Mouse (Mus musculus): ENCODE measurements around the gene Dennd5b. TPM values are rescaled to one million over a fixed set of nuclear protein-coding genes. Genes with fewer than 3 reads are reported as not detected.

The Dennd5b gene
- polyA plus RNA-seq, 1 experiment, result 9.1 TPM

DNA sequence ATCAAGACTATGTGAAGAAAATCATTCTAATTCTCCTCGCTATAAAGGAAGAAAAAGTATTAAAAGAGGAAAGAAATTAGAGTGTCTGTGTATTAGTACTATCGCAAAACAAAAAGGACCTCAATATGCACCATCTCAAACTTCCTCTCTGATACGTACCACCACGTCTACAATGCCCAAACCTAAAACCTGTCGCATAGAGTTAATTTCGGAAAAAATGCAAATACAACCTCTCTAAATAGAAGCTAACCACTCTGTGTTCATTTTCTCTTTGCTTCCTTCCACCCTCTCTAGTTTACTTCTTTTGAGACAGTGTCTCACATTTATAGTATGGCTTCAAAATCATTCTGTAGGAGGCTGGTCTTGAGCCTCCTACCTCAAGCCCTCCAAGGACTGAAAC is 9.1 kb downstream of the Dennd5b start:
- Histone ChIP-seq H3K27ac (ENCODE audit: control insufficient read depth, insufficient read depth, low read depth, low read length) (no peak overlapping the region), H3K27me3 (ENCODE audit: control insufficient read depth, insufficient read depth, low read length) (no peaks in the 10 kb centered on the region), H3K36me3 (ENCODE audit: control insufficient read depth, insufficient read depth, low read length) (no peaks in the 10 kb centered on the region), H3K4me3 (ENCODE audit: control insufficient read depth, low read depth, low read length) (no peak overlapping the region), H3K4me1 (ENCODE audit: control insufficient read depth, insufficient read depth, low read length) (no peaks in the 10 kb centered on the region)
- TF ChIP-seq CTCF (IDR thresholded peaks at IDR 0.05; ENCODE audit: control insufficient read depth, insufficient read depth, insufficient replicate concordance, low read depth, low read length), result no peak

DNA sequence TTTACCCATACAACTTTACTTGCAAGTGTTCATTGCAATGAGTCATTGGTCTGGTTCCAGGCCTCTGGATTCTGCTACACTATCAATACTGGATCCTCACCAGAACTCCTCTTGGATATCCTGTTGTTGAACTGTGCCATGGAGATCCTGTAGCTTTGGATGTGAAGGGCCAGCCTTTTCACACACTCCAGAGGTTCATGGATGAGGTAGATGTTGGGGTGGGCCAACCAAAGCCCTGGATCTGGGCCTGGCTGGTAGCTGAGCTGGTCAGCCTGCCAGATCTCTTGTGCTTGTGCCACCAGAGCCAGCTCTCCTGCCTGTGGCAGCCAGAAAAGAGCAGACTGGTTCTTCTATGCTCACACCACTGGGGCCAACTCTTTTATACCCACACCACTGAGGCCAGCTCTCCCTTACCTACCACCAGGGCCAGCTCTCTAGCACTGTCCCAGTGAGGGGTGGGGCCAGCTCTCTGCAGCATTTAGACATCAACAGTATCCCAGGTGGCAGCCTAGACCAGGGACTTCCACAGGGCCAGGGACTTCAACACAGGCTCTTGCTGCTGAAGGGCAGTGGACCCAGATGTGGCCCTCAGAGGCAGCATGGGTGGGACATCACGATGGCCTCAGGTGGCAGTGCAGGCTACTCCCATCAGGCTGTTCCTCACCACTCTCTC is 24.2 kb downstream of the Dennd5b start:
- Histone ChIP-seq H3K27me3 (ENCODE audit: control insufficient read depth, insufficient read depth, low read length) (no peaks in the 10 kb centered on the region), H3K27ac (ENCODE audit: control insufficient read depth, insufficient read depth, low read depth, low read length) (no peak overlapping the region), H3K36me3 (ENCODE audit: control insufficient read depth, insufficient read depth, low read length) (no peaks in the 10 kb centered on the region), H3K4me1 (ENCODE audit: control insufficient read depth, insufficient read depth, low read length) (no peaks in the 10 kb centered on the region), H3K4me3 (ENCODE audit: control insufficient read depth, low read depth, low read length) (no peak overlapping the region)
- TF ChIP-seq CTCF (IDR thresholded peaks at IDR 0.05; ENCODE audit: control insufficient read depth, insufficient read depth, insufficient replicate concordance, low read depth, low read length) (no peak), POLR2A (IDR thresholded peaks at IDR 0.05; ENCODE audit: control insufficient read depth, low read depth, low read length) (no peak)

DNA sequence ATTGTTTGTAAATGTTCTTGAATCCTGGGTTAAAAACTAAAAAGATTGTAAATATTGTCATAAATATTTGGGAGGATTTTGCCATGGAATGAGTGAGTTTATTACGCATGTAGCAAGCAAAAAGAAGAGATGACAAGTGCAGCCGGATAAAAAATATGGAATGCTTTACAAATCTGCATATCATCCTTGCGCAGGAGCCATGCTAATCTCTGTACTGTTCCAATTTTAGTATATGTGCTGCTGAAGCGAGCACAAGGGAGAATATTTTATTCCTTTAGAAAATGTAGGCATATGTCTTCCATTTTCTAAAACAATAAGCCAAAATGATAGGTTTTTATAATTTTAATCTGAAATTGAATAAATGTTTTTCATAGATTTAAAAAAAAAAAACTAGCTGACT is 27.6 kb downstream of the Dennd5b start:
- H3K4me3 ChIP-seq (ENCODE audit: control insufficient read depth, low read depth, low read length), result no peak overlapping the region

DNA sequence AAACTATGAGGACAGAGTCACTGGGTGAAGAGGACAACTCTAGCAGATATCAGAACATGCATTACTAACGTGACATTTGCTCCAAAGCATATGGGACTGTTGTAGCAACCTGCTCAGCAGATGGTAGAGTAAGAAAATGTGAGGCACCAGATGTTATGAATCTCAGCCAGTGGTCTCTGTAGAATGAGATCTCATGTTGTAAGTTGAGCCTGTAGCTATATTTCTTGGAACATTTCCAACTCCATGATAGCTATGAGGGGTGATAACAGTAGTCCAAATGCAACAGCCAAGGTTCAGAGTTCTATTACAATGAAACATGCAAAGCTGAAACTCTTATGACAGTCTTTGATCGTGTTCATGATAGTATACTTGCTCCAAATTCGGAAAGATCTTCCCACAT is 28.6 kb downstream of the Dennd5b start:
- Histone ChIP-seq H3K4me3 (ENCODE audit: control insufficient read depth, low read depth, low read length) (no peak overlapping the region), H3K4me1 (ENCODE audit: control insufficient read depth, insufficient read depth, low read length) (no peaks in the 10 kb centered on the region), H3K27ac (ENCODE audit: control insufficient read depth, insufficient read depth, low read depth, low read length) (no peak overlapping the region), H3K27me3 (ENCODE audit: control insufficient read depth, insufficient read depth, low read length) (no peaks in the 10 kb centered on the region), H3K36me3 (ENCODE audit: control insufficient read depth, insufficient read depth, low read length) (no peaks in the 10 kb centered on the region; the same call in 1 of the 2 replicates)
- no peak for TF ChIP-seq CTCF (IDR thresholded peaks at IDR 0.05; ENCODE audit: control insufficient read depth, insufficient read depth, insufficient replicate concordance, low read depth, low read length)
- no peak for TF ChIP-seq POLR2A (IDR thresholded peaks at IDR 0.05; ENCODE audit: control insufficient read depth, low read depth, low read length)

More for the DNA sequence above, 27.6 kb downstream of the Dennd5b start:
- TF ChIP-seq CTCF (IDR thresholded peaks at IDR 0.05; ENCODE audit: control insufficient read depth, insufficient read depth, insufficient replicate concordance, low read depth, low read length), result no peak
- TF ChIP-seq POLR2A (IDR thresholded peaks at IDR 0.05; ENCODE audit: control insufficient read depth, low read depth, low read length), result no peak
- no peaks in the 10 kb centered on the region for H3K27me3 ChIP-seq (ENCODE audit: control insufficient read depth, insufficient read depth, low read length)
- H3K36me3 ChIP-seq (ENCODE audit: control insufficient read depth, insufficient read depth, low read length), result no peaks in the 10 kb centered on the region
- no peak overlapping the region for H3K27ac ChIP-seq (ENCODE audit: control insufficient read depth, insufficient read depth, low read depth, low read length)
- no peaks in the 10 kb centered on the region for H3K4me1 ChIP-seq (ENCODE audit: control insufficient read depth, insufficient read depth, low read length)

DNA sequence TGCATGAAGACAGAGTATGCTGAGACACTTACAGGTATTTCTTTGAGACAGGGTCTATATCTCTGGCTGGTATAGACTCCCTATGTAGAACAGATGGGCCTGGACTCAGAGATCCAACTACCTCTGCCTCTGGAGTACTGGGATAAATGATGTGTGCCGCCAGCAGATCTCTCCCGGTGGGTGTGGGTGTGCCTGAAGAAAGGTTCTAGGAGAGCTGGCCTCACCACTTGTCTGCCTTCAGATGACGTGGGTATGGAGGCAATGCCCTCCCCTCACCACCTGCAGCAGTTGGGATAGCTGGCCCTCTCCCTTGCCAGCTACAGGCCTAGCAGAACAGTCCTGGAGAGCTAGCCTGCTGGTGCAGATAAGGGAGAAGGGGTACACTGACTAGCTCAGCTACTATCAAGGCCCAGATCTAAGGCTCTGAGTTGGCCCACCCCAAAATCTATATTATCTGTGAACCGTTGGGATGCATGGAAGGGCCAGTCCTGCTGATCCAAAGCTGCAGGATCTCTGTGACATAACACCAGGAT is 30.8 kb downstream of the Dennd5b start:
- H3K4me1 ChIP-seq (ENCODE audit: control insufficient read depth, insufficient read depth, low read length), result no peaks in the 10 kb centered on the region
- H3K36me3 ChIP-seq (ENCODE audit: control insufficient read depth, insufficient read depth, low read length), result no peaks in the 10 kb centered on the region; the same call in 1 of the 2 replicates
- H3K27ac ChIP-seq (ENCODE audit: control insufficient read depth, insufficient read depth, low read depth, low read length), result no peak overlapping the region
- H3K4me3 ChIP-seq (ENCODE audit: control insufficient read depth, low read depth, low read length), result no peak overlapping the region
- no peaks in the 10 kb centered on the region for H3K27me3 ChIP-seq (ENCODE audit: control insufficient read depth, insufficient read depth, low read length)
- no peak for TF ChIP-seq POLR2A (IDR thresholded peaks at IDR 0.05; ENCODE audit: control insufficient read depth, low read depth, low read length)
- no peak for TF ChIP-seq CTCF (IDR thresholded peaks at IDR 0.05; ENCODE audit: control insufficient read depth, insufficient read depth, insufficient replicate concordance, low read depth, low read length)

DNA sequence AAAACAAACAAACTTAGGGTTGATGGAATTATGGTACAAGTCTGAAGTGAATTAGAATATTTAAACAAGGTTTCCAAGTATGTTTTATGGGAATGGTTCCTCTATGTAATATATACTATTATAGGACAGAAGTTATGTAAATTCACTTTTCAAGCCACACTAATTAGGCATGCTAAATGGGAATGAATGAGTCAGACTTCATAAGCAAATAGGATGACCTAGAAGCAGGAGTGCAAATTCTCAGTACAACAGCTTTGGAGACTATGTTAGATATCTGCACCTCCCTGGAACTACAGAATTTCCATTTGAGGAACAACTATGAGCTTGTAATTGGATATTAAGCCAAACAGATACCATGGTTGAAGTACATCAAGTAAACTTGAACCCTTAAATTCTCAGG is 38.1 kb downstream of the Dennd5b start:
- Histone ChIP-seq H3K36me3 (ENCODE audit: control insufficient read depth, insufficient read depth, low read length) (no peaks in the 10 kb centered on the region; the same call in 1 of the 2 replicates), H3K27me3 (ENCODE audit: control insufficient read depth, insufficient read depth, low read length) (no peaks in the 10 kb centered on the region), H3K4me3 (ENCODE audit: control insufficient read depth, low read depth, low read length) (no peak overlapping the region), H3K27ac (ENCODE audit: control insufficient read depth, insufficient read depth, low read depth, low read length) (no peak overlapping the region), H3K4me1 (ENCODE audit: control insufficient read depth, insufficient read depth, low read length) (no peaks in the 10 kb centered on the region)
- TF ChIP-seq POLR2A (IDR thresholded peaks at IDR 0.05; ENCODE audit: control insufficient read depth, low read depth, low read length) (no peak), CTCF (IDR thresholded peaks at IDR 0.05; ENCODE audit: control insufficient read depth, insufficient read depth, insufficient replicate concordance, low read depth, low read length) (no peak)

DNA sequence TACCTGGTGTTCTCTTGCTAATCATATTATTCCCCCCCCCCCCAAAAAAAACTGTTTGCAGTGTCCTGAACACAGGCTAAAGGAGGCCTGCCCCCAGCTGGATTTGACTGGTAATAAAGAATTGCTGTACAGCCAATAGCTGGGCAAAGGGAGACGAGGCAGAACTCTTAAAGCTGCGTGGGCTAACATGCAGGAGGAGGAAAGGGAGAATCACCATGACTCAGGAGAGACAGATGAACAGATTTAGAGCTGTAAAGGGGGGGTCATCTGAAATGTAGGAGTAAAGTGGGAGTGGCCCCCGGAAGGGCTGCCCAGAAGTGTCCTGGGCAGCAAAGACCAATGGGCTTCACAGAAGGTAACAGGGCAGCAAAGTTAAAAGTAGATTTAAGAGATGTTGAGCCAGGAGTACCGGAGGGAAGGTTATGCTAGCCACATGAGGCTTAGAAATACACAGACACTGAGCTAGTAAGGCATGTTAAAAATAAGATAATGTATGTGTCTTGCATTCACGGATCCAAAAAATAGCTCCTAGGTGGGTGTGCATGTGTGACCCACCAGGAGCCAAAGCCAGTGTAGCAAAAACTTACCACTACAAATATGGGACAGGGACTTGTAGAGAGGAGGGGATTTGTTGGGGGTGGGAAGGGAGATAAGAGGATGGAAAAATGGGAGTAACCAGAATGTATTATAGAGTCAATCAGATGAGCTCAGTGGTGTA is 40.7 kb downstream of the Dennd5b start:
- H3K36me3 ChIP-seq (ENCODE audit: control insufficient read depth, insufficient read depth, low read length), result no peaks in the 10 kb centered on the region
- no peak for TF ChIP-seq CTCF (IDR thresholded peaks at IDR 0.05; ENCODE audit: control insufficient read depth, insufficient read depth, insufficient replicate concordance, low read depth, low read length)
- TF ChIP-seq POLR2A (IDR thresholded peaks at IDR 0.05; ENCODE audit: control insufficient read depth, low read depth, low read length), result no peak
- H3K27me3 ChIP-seq (ENCODE audit: control insufficient read depth, insufficient read depth, low read length), result no peaks in the 10 kb centered on the region
- no peak overlapping the region for H3K4me3 ChIP-seq (ENCODE audit: control insufficient read depth, low read depth, low read length)
- no peak overlapping the region for H3K27ac ChIP-seq (ENCODE audit: control insufficient read depth, insufficient read depth, low read depth, low read length)
- H3K4me1 ChIP-seq (ENCODE audit: control insufficient read depth, insufficient read depth, low read length), result no peaks in the 10 kb centered on the region
